14 mouse cellular contexts compared by ENCODE assay signal in the genomic region with DNA sequence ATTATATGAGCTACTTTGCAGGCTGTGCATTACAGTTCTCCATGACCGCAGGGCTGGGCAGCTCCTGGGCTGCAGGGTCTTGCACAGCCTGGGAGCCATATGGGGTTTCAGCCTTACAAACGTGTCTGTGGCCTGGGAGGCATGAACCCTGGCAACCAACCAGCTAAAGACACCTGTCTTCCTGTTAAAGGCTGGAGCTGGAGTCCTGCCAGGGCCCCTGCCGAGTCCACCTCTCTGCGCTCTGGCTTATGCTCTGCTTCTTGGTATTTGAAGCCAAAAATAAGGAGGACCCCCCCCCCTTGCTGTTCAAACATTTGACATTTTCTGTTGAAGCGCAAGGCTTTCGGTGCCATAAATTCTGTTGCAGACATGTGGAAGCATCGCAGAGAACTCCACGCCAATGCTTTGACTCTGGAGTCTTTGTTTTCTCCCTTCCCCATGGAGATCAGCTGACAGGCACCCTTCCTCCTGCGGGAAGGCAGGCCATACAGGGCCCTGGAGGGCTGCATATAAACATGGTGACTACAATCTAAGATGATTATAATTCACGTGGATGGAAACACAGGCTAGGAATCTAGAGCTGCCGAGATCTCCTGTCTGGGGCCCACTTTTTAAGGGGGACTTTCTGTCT. TPM values are rescaled to one million over a fixed set of nuclear protein-coding genes. Genes with fewer than 3 reads are reported as not detected.
A peak's percentile ranks its signal among the peaks of the same experiment; 100 is the strongest.
DNase-seq lines count a peak whose midpoint lies in the region; ATAC-seq and TF ChIP-seq lines count a peak whose summit lies in the region.
"Had no signal": no experiment of that assay in that cellular context is flagged by ENCODE, and none has a peak within 500 bp of the region (broad histone marks: within the 10 kb centered on the region; RNA-seq: fewer than 3 reads in every experiment).

No protein-coding gene starts in this region.

- DNase-seq in embryonic facial prominence, embryonic 14.5 days (ENCODE audit: low spot score) = peak; percentile 67
- DNase-seq in embryonic facial prominence, embryonic 10.5 days (ENCODE audit: low spot score) = no peak
- peak; percentile 63 for DNase-seq in lung, embryonic 14.5 days
- no peak for DNase-seq in lung, postnatal 10 days
- DNase-seq in brain, embryonic 14.5 days (ENCODE audit: low read depth) = peak; percentile 82
- DNase-seq in cerebellum, postnatal 25 days = peak; percentile 97 to 99
- no peak for DNase-seq in kidney, adult 18-20 months
- DNase-seq in layer of hippocampus, postnatal 10 days (ENCODE audit: low spot score in 2 of 2) = no peak
- DNase-seq: gastrocnemius, adult 2 months; right cerebral cortex, postnatal 14 days; thymus, postnatal 25 days had no signal

- H3K4me1 ChIP-seq in embryonic facial prominence, embryonic 14.5 days (ENCODE audit: control insufficient read depth, insufficient read depth, low read length) = peaks cover 14% of the 10 kb centered on the region; the same call in 1 of the 2 replicates
- H3K4me1 ChIP-seq in embryonic facial prominence, embryonic 10.5 days = peaks cover 30% of the 10 kb centered on the region
- H3K4me1 ChIP-seq in lung, embryonic 14.5 days (ENCODE audit: insufficient read depth) = 0 out of 2 replicates have a peak, but pooled peaks cover 10% of the 10 kb centered on the region

- no peak for TF ChIP-seq POLR2A in brain, embryonic 14.5 days (IDR thresholded peaks at IDR 0.05; ENCODE audit: borderline replicate concordance, extremely low read depth, insufficient read depth, insufficient read length, poor library complexity, severe bottlenecking)

- no peaks in the 10 kb centered on the region for H3K9me3 ChIP-seq in embryonic facial prominence, embryonic 14.5 days (ENCODE audit: control insufficient read depth, low read length)
- H3K9me3 ChIP-seq in embryonic facial prominence, embryonic 10.5 days = no peaks in the 10 kb centered on the region
- no peaks in the 10 kb centered on the region for H3K9me3 ChIP-seq in lung, embryonic 14.5 days (ENCODE audit: low read depth, low read length)
- H3K9me3 ChIP-seq: kidney, embryonic 15.5 days; limb, embryonic 12.5 days had no signal

- no peaks in the 10 kb centered on the region for H3K27me3 ChIP-seq in embryonic facial prominence, embryonic 14.5 days (replicated peaks; ENCODE audit: control insufficient read depth, insufficient read depth, low read length)
- H3K27me3 ChIP-seq in embryonic facial prominence, embryonic 10.5 days (replicated peaks; ENCODE audit: low read depth, poor library complexity, severe bottlenecking) = no peaks in the 10 kb centered on the region
- no peaks in the 10 kb centered on the region for H3K27me3 ChIP-seq in lung, embryonic 14.5 days (ENCODE audit: insufficient read depth, low read length)

- 37% methylated on average over 11 of the region's 11 CpGs for WGBS in embryonic facial prominence, embryonic 14.5 days
- WGBS in embryonic facial prominence, embryonic 10.5 days = 63% methylated on average over 11 of the region's 11 CpGs
- 30% methylated on average over 11 of the region's 11 CpGs for WGBS in lung, embryonic 14.5 days

- H3K27ac ChIP-seq in embryonic facial prominence, embryonic 14.5 days (replicated peaks; ENCODE audit: low read depth, low read length) = no peak overlapping the region
- H3K27ac ChIP-seq in embryonic facial prominence, embryonic 10.5 days (replicated peaks) = no peak overlapping the region
- peak overlapping the region; percentile 20; the same call in 1 of the 2 replicates for H3K27ac ChIP-seq in lung, embryonic 14.5 days (ENCODE audit: low read depth)
- H3K27ac ChIP-seq: gastrocnemius, adult 2 months; kidney, embryonic 15.5 days; limb, embryonic 12.5 days had no signal

- H3K9ac ChIP-seq in embryonic facial prominence, embryonic 14.5 days (ENCODE audit: low read depth, low read length) = no peak overlapping the region
- no peak overlapping the region for H3K9ac ChIP-seq in lung, embryonic 14.5 days
- H3K9ac ChIP-seq: kidney, embryonic 15.5 days; limb, embryonic 12.5 days had no signal

- TF ChIP-seq CTCF in lung, embryonic 14.5 days (IDR thresholded peaks at IDR 0.05; ENCODE audit: low read depth) = no peak
- TF ChIP-seq CTCF in brain, embryonic 14.5 days (IDR thresholded peaks at IDR 0.05; ENCODE audit: borderline replicate concordance, extremely low read depth, insufficient read depth, insufficient read length) = no peak

- H3K36me3 ChIP-seq in embryonic facial prominence, embryonic 14.5 days (ENCODE audit: control insufficient read depth, insufficient read depth, low read length) = no peaks in the 10 kb centered on the region
- H3K36me3 ChIP-seq in embryonic facial prominence, embryonic 10.5 days (replicated peaks) = no peaks in the 10 kb centered on the region
- no peaks in the 10 kb centered on the region for H3K36me3 ChIP-seq in lung, embryonic 14.5 days (ENCODE audit: insufficient read depth)
- H3K36me3 ChIP-seq: kidney, embryonic 15.5 days; limb, embryonic 12.5 days had no signal

- no peak for ATAC-seq in embryonic facial prominence, embryonic 14.5 days (ENCODE audit: low read depth)
- ATAC-seq in lung, embryonic 14.5 days (ENCODE audit: insufficient read depth) = peak; percentile 35; the same call in 1 of the 2 replicates

- H3K4me3 ChIP-seq in embryonic facial prominence, embryonic 14.5 days (ENCODE audit: low read depth, low read length) = no peak overlapping the region
- no peak overlapping the region for H3K4me3 ChIP-seq in embryonic facial prominence, embryonic 10.5 days
- no peak overlapping the region for H3K4me3 ChIP-seq in lung, embryonic 14.5 days (ENCODE audit: low read depth, low read length)
- H3K4me3 ChIP-seq: gastrocnemius, adult 2 months; kidney, embryonic 15.5 days; limb, embryonic 12.5 days had no signal

- H3K4me2 ChIP-seq in embryonic facial prominence, embryonic 14.5 days (ENCODE audit: low read depth, low read length) = no peak overlapping the region
- H3K4me2 ChIP-seq in lung, embryonic 14.5 days = no peak overlapping the region
- H3K4me2 ChIP-seq: kidney, embryonic 15.5 days; limb, embryonic 12.5 days had no signal

RNA-seq across cellular contexts. Expression of gene Sez6l, which starts 23.4 kb away (rescaled TPM):
- 0.82 and 1.2 TPM in 2 replicates for polyA plus RNA-seq in embryonic facial prominence, embryonic 14.5 days (2014; fragmentation: Nextera tagmentation; extraction: Ambion mirVana)
- polyA plus RNA-seq in embryonic facial prominence, embryonic 10.5 days (2016; fragmentation: Nextera tagmentation; extraction: Ambion mirVana) = 0.63 and 0.75 TPM in 2 replicates
- 0.30 and 0.32 TPM in 2 replicates for polyA plus RNA-seq in lung, embryonic 14.5 days (2014; fragmentation: Nextera tagmentation; extraction: Ambion mirVana)
- polyA plus RNA-seq in brain, embryonic 14.5 days (2012; rRNA removed) = 87.9 and 114 TPM in 2 replicates
- total RNA-seq in layer of hippocampus, postnatal 10 days (2021) = 100 to 1,000 TPM; 192 TPM
- total RNA-seq: gastrocnemius, adult 2 months; neutrophil, adult 5-6 weeks had no signal

Comparison
In these comparisons a context has a peak if more than half of its experiments do, and no peak if none do; other contexts are left out.
1. DNase-seq: peak in embryonic facial prominence, embryonic 14.5 days (single experiment), lung, embryonic 14.5 days (single experiment), brain, embryonic 14.5 days (single experiment) and cerebellum, postnatal 25 days (2 of 2); none in embryonic facial prominence, embryonic 10.5 days (single experiment), lung, postnatal 10 days (single experiment), kidney, adult 18-20 months (single experiment) and layer of hippocampus, postnatal 10 days (0 of 2).
2. RNA of gene Sez6l, which starts 23.4 kb away (polyA plus RNA-seq): 87.9 to 114 TPM in brain, embryonic 14.5 days; 0.82 to 1.2 TPM in embryonic facial prominence, embryonic 14.5 days, 0.63 to 0.75 TPM in embryonic facial prominence, embryonic 10.5 days and 0.30 to 0.32 TPM in lung, embryonic 14.5 days; every median in the first group is over 10 times any median in the second.